Mouse (Mus musculus) heart, adult 2 months (tissue): Measurements from ENCODE around the gene Tbc1d25.

Experiments
- CTCF ChIP-seq: fragments of 200-600 bp; IDR thresholded peaks from 2 replicates; pipeline ENCODE4 v1.8.1; 2022; ENCODE audit warnings: antibody characterized with exemption, mild to moderate bottlenecking, moderate library complexity
- EP300 ChIP-seq: fragments of 200-500 bp; IDR thresholded peaks from 2 replicates; pipeline ENCODE4 v1.6.1; 2011; ENCODE audit warnings: low read depth, low read length, control low read depth; ENCODE audit not compliant: insufficient read depth
- POLR2A ChIP-seq: fragments of 200-500 bp; IDR thresholded peaks from 2 replicates; pipeline ENCODE4 v1.6.1; 2011; ENCODE audit warnings: mild to moderate bottlenecking, low read depth, low read length, control low read depth; ENCODE audit not compliant: insufficient read depth

DNA sequence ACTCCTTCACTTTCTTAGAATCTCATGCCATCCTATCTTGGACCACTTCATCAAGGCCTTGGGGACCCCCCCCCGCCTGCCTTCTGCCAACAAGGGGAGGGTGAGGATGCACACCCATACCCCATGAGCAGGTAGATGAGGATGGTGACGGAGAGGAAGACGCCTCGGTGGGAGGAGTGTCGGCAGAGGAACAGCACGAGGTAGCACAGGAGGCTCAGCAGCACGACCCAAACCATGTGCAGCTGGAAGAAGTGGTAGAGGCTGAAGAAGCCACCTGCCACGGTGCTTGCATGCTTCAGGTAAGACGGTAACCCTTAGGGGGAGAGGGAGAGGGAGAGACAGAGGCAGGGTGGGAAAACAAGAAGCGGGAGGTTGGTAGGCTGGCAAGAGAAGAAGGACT, 28.1 kb upstream of the Tbc1d25 start:
- no peak for TF ChIP-seq EP300
- no peak for TF ChIP-seq CTCF
- TF ChIP-seq POLR2A = no peak
